Mouse (Mus musculus): ENCODE measurements around the gene Rabep1. TPM values are rescaled to one million over a fixed set of nuclear protein-coding genes. Genes with fewer than 3 reads are reported as not detected.
"Not testable (repeated sequence)": the region's sequence is repeated elsewhere in the genome, so short reads cannot be mapped to it uniquely, and the experiment has no call there.

Rabep1 gene
- polyA plus RNA-seq, 1 experiment from 2014 or later, result 27.7 TPM

DNA sequence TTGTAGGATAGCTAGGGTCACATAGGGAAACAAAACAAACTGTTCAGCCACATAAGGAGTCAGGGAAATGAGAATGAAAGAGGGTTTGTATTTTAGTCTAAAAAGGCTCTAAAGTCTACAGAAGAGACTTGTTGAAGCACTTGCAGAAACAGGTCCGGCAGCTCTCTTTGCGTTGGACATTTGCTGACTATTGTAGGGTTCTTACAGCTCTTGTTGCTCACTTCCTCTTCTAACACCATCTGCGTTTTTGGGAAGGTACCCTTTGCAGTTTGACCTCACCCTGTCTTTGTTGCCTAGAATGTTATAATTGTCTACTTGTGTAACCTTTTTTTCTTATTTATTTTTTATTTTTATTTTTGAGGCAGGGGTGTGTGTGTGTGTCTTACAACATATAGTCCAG lies 53.1 kb downstream of the Rabep1 start:
- no peak for ATAC-seq (ENCODE audit: insufficient number of reproducible peaks, insufficient read depth, low FRiP score, low read depth)
- H3K4me2 ChIP-seq (ENCODE audit: low read length), result no peak overlapping the region
- H3K36me3 ChIP-seq (ENCODE audit: control insufficient read depth, insufficient read depth, low read length), result peaks cover 53% of the 10 kb centered on the region
- H3K9me3 ChIP-seq (ENCODE audit: control insufficient read depth, low read length), result peaks cover 4% of the 10 kb centered on the region
- no peak overlapping the region for H3K9ac ChIP-seq (ENCODE audit: low read length)
- no peaks in the 10 kb centered on the region for H3K4me1 ChIP-seq (ENCODE audit: control insufficient read depth in 2 of 2, insufficient read depth in 2 of 2, low read length in 2 of 2)
- no peak overlapping the region for H3K27ac ChIP-seq (replicated peaks in 1 of 2; ENCODE audit: control insufficient read depth in 1 of 2, insufficient read depth in 1 of 2, low read depth in 2 of 2, low read length in 2 of 2)
- no peaks in the 10 kb centered on the region for H3K27me3 ChIP-seq (ENCODE audit: control insufficient read depth, insufficient read depth, low read length)
- H3K4me3 ChIP-seq (ENCODE audit: control insufficient read depth in 1 of 2, insufficient read depth in 1 of 2, low read depth in 1 of 2, low read length in 2 of 2), result no peak overlapping the region
- WGBS, result 87% methylated on average over 3 of the region's 3 CpGs

DNA sequence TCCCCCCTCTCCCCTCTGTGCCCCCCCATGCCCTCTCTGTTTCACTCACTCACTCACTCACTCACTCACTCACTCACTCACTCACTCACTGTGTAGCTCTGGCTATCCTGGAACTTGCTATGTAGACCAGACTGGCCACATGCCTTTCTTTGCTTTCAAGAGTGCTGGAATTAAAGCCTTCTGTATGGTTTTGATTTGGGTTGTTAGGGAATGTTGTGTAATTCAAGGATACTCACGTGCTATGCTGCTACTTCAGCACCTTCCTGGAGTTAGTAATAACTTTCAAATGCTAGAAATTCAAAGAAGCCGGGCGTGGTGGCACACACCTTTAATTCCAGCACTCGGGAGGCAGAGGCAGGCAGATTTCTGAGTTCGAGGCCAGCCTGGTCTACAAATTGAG lies 53.6 kb downstream of the Rabep1 start:
- not testable (repeated sequence) for H3K27me3 ChIP-seq (ENCODE audit: control insufficient read depth, insufficient read depth, low read length); H3K9ac ChIP-seq (ENCODE audit: low read length); H3K4me2 ChIP-seq (ENCODE audit: low read length); H3K9me3 ChIP-seq (ENCODE audit: control insufficient read depth, low read length); H3K4me3 ChIP-seq (ENCODE audit: control insufficient read depth in 1 of 2, insufficient read depth in 1 of 2, low read depth in 1 of 2, low read length in 2 of 2); H3K4me1 ChIP-seq (ENCODE audit: control insufficient read depth in 2 of 2, insufficient read depth in 2 of 2, low read length in 2 of 2); ATAC-seq (ENCODE audit: insufficient number of reproducible peaks, insufficient read depth, low FRiP score, low read depth); H3K27ac ChIP-seq (replicated peaks in 1 of 2; ENCODE audit: control insufficient read depth in 1 of 2, insufficient read depth in 1 of 2, low read depth in 2 of 2, low read length in 2 of 2)
- 96% methylated on average over 5 of the region's 5 CpGs for WGBS
- peaks cover 56% of the 10 kb centered on the region for H3K36me3 ChIP-seq (ENCODE audit: control insufficient read depth, insufficient read depth, low read length)

DNA sequence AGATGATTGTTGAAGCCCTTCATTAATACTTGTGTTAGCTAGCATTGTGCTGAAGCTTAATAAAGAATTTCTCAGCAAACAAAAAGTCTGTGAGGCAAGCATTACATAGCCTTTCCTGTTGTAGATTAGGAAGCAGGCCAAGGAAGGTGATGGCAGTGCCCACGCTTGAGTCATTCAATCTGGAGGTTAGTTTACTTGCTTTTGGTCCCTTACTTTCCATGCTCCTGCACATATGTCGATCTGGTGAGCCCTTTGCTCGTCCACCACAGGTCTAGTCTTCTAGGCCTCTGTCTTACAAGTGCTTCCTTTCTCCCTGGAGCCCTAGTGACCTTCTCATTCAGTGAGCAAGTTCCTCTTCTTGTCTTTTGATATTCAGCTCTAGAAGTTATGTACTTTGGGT lies 62.1 kb downstream of the Rabep1 start:
- Histone ChIP-seq H3K27ac (replicated peaks in 1 of 2; ENCODE audit: control insufficient read depth in 1 of 2, insufficient read depth in 1 of 2, low read depth in 2 of 2, low read length in 2 of 2) (no peak overlapping the region), H3K4me1 (ENCODE audit: control insufficient read depth in 2 of 2, insufficient read depth in 2 of 2, low read length in 2 of 2) (no peaks in the 10 kb centered on the region), H3K4me2 (ENCODE audit: low read length) (no peak overlapping the region), H3K9me3 (ENCODE audit: control insufficient read depth, low read length) (no peaks in the 10 kb centered on the region), H3K27me3 (ENCODE audit: control insufficient read depth, insufficient read depth, low read length) (no peaks in the 10 kb centered on the region), H3K4me3 (ENCODE audit: control insufficient read depth in 1 of 2, insufficient read depth in 1 of 2, low read depth in 1 of 2, low read length in 2 of 2) (no peak overlapping the region), H3K9ac (ENCODE audit: low read length) (no peak overlapping the region), H3K36me3 (ENCODE audit: control insufficient read depth, insufficient read depth, low read length) (peaks cover 62% of the 10 kb centered on the region)
- 80% methylated on average over 3 of the region's 3 CpGs for WGBS
- no peak for ATAC-seq (ENCODE audit: insufficient number of reproducible peaks, insufficient read depth, low FRiP score, low read depth)

- Histone ChIP-seq H3K27me3 (ENCODE audit: control insufficient read depth, insufficient read depth, low read length) (no peaks in the 10 kb centered on the region), H3K4me3 (ENCODE audit: control insufficient read depth in 1 of 2, insufficient read depth in 1 of 2, low read depth in 1 of 2, low read length in 2 of 2) (no peak overlapping the region), H3K4me1 (ENCODE audit: control insufficient read depth in 2 of 2, insufficient read depth in 2 of 2, low read length in 2 of 2) (no peaks in the 10 kb centered on the region), H3K27ac (replicated peaks in 1 of 2; ENCODE audit: control insufficient read depth in 1 of 2, insufficient read depth in 1 of 2, low read depth in 2 of 2, low read length in 2 of 2) (no peak overlapping the region), H3K9ac (ENCODE audit: low read length) (no peak overlapping the region), H3K9me3 (ENCODE audit: control insufficient read depth, low read length) (no peaks in the 10 kb centered on the region), H3K36me3 (ENCODE audit: control insufficient read depth, insufficient read depth, low read length) (peaks cover 64% of the 10 kb centered on the region), H3K4me2 (ENCODE audit: low read length) (no peak overlapping the region)
- no peak for ATAC-seq (ENCODE audit: insufficient number of reproducible peaks, insufficient read depth, low FRiP score, low read depth)
- 90% methylated on average over 3 of the region's 3 CpGs for WGBS
These were observed 66.7 kb downstream of the Rabep1 start for GRCm38 (mm10) chr11:70911323-70911722.

DNA sequence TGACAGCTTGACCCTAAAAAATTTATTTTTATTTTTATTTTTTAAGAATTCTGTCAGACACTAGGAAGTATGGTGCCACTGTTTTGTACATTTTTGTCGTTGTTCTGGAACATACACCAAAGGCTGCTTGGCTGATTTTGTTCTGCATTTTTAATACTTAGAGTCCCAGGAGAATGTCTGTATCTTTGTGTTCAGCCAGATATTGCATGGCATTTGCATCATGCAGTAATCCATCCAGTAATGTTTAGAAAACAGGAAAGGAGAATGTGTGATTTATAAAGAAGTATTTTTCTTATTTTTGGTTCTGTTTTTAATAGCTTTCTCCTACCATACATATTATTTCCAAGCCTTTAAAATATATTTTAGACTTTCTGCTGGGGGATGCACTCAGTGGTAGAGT lies 67.3 kb downstream of the Rabep1 start:
- WGBS, result 91% methylated on average over 1 of the region's 1 CpGs
- no peak for ATAC-seq (ENCODE audit: insufficient number of reproducible peaks, insufficient read depth, low FRiP score, low read depth)
- no peak overlapping the region for H3K4me2 ChIP-seq (ENCODE audit: low read length)
- H3K4me1 ChIP-seq (ENCODE audit: control insufficient read depth in 2 of 2, insufficient read depth in 2 of 2, low read length in 2 of 2), result no peaks in the 10 kb centered on the region
- no peaks in the 10 kb centered on the region for H3K9me3 ChIP-seq (ENCODE audit: control insufficient read depth, low read length)
- H3K36me3 ChIP-seq (ENCODE audit: control insufficient read depth, insufficient read depth, low read length), result peaks cover 61% of the 10 kb centered on the region
- H3K27ac ChIP-seq (replicated peaks in 1 of 2; ENCODE audit: control insufficient read depth in 1 of 2, insufficient read depth in 1 of 2, low read depth in 2 of 2, low read length in 2 of 2), result no peak overlapping the region
- no peaks in the 10 kb centered on the region for H3K27me3 ChIP-seq (ENCODE audit: control insufficient read depth, insufficient read depth, low read length)
- H3K9ac ChIP-seq (ENCODE audit: low read length), result no peak overlapping the region
- no peak overlapping the region for H3K4me3 ChIP-seq (ENCODE audit: control insufficient read depth in 1 of 2, insufficient read depth in 1 of 2, low read depth in 1 of 2, low read length in 2 of 2)

DNA sequence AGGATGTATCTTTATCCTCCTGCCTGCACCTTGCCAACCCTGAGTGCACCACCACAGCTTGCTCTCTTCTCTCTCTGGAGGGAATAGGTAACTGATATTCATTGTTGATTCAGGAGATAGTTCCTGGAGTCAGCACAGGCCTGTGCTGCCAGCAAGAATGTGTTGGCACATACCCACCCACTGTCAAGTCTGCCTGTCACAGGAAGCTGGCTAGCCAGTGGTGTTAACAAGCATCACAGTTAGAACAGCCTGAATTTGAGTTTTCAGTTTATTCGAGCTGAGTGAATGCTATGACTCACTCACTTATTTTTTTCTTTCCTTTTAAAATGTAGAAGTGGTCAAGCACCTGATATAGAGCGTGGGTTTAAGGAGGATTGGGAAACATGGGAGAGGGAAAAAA lies 73.3 kb downstream of the Rabep1 start:
- Histone ChIP-seq H3K27ac (replicated peaks in 1 of 2; ENCODE audit: control insufficient read depth in 1 of 2, insufficient read depth in 1 of 2, low read depth in 2 of 2, low read length in 2 of 2) (no peak overlapping the region), H3K4me3 (ENCODE audit: control insufficient read depth in 1 of 2, insufficient read depth in 1 of 2, low read depth in 1 of 2, low read length in 2 of 2) (no peak overlapping the region), H3K4me2 (ENCODE audit: low read length) (no peak overlapping the region), H3K36me3 (ENCODE audit: control insufficient read depth, insufficient read depth, low read length) (peaks cover 69% of the 10 kb centered on the region), H3K27me3 (ENCODE audit: control insufficient read depth, insufficient read depth, low read length) (no peaks in the 10 kb centered on the region), H3K9ac (ENCODE audit: low read length) (no peak overlapping the region), H3K9me3 (ENCODE audit: control insufficient read depth, low read length) (no peaks in the 10 kb centered on the region), H3K4me1 (ENCODE audit: control insufficient read depth in 2 of 2, insufficient read depth in 2 of 2, low read length in 2 of 2) (no peaks in the 10 kb centered on the region)
- WGBS, result 68% methylated on average over 2 of the region's 2 CpGs
- no peak for ATAC-seq (ENCODE audit: insufficient number of reproducible peaks, insufficient read depth, low FRiP score, low read depth)

DNA sequence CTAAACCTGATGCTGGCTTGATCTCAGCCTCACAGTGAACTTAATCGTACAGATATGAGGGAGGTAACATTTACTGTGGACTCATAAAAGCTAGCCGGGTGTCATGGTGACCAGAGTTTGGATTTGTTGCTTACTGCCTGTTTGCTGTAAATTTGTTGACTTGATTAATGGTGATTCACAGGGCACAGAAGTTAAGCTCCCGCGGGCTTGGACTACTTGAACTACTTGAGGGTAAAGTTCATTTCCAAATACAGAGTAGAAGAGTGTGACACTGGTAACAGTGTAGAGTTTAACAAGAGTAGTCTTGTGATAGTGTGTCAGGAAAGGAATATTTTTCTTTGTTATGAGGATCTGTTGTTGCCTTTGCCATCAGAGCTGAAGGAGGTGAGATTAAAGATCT lies 74.9 kb downstream of the Rabep1 start:
- no peak overlapping the region for H3K4me2 ChIP-seq (ENCODE audit: low read length)
- no peak overlapping the region for H3K4me3 ChIP-seq (ENCODE audit: control insufficient read depth in 1 of 2, insufficient read depth in 1 of 2, low read depth in 1 of 2, low read length in 2 of 2)
- no peak for ATAC-seq (ENCODE audit: insufficient number of reproducible peaks, insufficient read depth, low FRiP score, low read depth)
- H3K9ac ChIP-seq (ENCODE audit: low read length), result no peak overlapping the region
- no peaks in the 10 kb centered on the region for H3K4me1 ChIP-seq (ENCODE audit: control insufficient read depth in 2 of 2, insufficient read depth in 2 of 2, low read length in 2 of 2)
- WGBS, result 93% methylated on average over 4 of the region's 4 CpGs
- H3K36me3 ChIP-seq (ENCODE audit: control insufficient read depth, insufficient read depth, low read length), result peaks cover 80% of the 10 kb centered on the region
- no peaks in the 10 kb centered on the region for H3K27me3 ChIP-seq (ENCODE audit: control insufficient read depth, insufficient read depth, low read length)
- no peaks in the 10 kb centered on the region for H3K9me3 ChIP-seq (ENCODE audit: control insufficient read depth, low read length)
- H3K27ac ChIP-seq (replicated peaks in 1 of 2; ENCODE audit: control insufficient read depth in 1 of 2, insufficient read depth in 1 of 2, low read depth in 2 of 2, low read length in 2 of 2), result no peak overlapping the region

GRCm38 (mm10) chr11:70931461-70931860 lies 86.9 kb downstream of the Rabep1 start:
- H3K36me3 ChIP-seq (ENCODE audit: control insufficient read depth, insufficient read depth, low read length), result peaks cover 73% of the 10 kb centered on the region
- no peak for ATAC-seq (ENCODE audit: insufficient number of reproducible peaks, insufficient read depth, low FRiP score, low read depth)
- no peak overlapping the region for H3K9ac ChIP-seq (ENCODE audit: low read length)

More at GRCm38 (mm10) chr11:70931461-70931860, 86.9 kb downstream of the Rabep1 start:
- H3K27me3 ChIP-seq (ENCODE audit: control insufficient read depth, insufficient read depth, low read length), result no peaks in the 10 kb centered on the region
- 94% methylated on average over 5 of the region's 5 CpGs for WGBS
- H3K4me3 ChIP-seq (ENCODE audit: control insufficient read depth in 1 of 2, insufficient read depth in 1 of 2, low read depth in 1 of 2, low read length in 2 of 2), result no peak overlapping the region
- no peak overlapping the region for H3K27ac ChIP-seq (replicated peaks in 1 of 2; ENCODE audit: control insufficient read depth in 1 of 2, insufficient read depth in 1 of 2, low read depth in 2 of 2, low read length in 2 of 2)
- no peaks in the 10 kb centered on the region for H3K4me1 ChIP-seq (ENCODE audit: control insufficient read depth in 2 of 2, insufficient read depth in 2 of 2, low read length in 2 of 2)
- no peaks in the 10 kb centered on the region for H3K9me3 ChIP-seq (ENCODE audit: control insufficient read depth, low read length)
- H3K4me2 ChIP-seq (ENCODE audit: low read length), result no peak overlapping the region
